Mouse (Mus musculus) forebrain, embryonic 14.5 days (tissue): ENCODE data around the gene Palm. TPM values are rescaled to one million over a fixed set of nuclear protein-coding genes. Genes with fewer than 3 reads are reported as not detected.

ENCODE experiments used
- ATAC-seq: fragments of 200-750 bp; cut with Nextera tagmentation; 2 replicates; pipeline ENCODE4 v1.8.0; 2017; ENCODE audit warnings: mild to moderate bottlenecking, moderate library complexity
- DNase-seq: peaks from one replicate; pipeline ENCODE4 v3.0.0-alpha.2; 2015; ENCODE audit warnings: low spot score
- H3K27ac ChIP-seq: fragments of 300-500 bp; sonication (generic); 2 replicates; pipeline ENCODE4 v1.5.1; 2014; ENCODE audit warnings: low read depth, mild to moderate bottlenecking, control low read depth, low read length, moderate library complexity
- H3K27me3 ChIP-seq: fragments of 300-500 bp; sonication (generic); replicated peaks from 2 replicates; pipeline ENCODE4 v1.6.1; 2014; ENCODE audit warnings: low read length, control low read depth, mixed read lengths; ENCODE audit not compliant: control insufficient read depth, insufficient read depth
- H3K36me3 ChIP-seq: fragments of 300-500 bp; sonication (generic); 2 replicates; pipeline ENCODE4 v1.6.1; 2014; ENCODE audit warnings: low read length, control low read depth; ENCODE audit not compliant: control insufficient read depth, insufficient read depth
- H3K4me1 ChIP-seq: fragments of 300-500 bp; sonication (generic); 2 replicates; pipeline ENCODE4 v1.6.1; 2014; ENCODE audit warnings: antibody characterized with exemption, low read length, control low read depth; ENCODE audit not compliant: control insufficient read depth, insufficient read depth
- H3K4me2 ChIP-seq: fragments of 300-500 bp; sonication (generic); 2 replicates; pipeline ENCODE4 v1.6.1; 2014; ENCODE audit warnings: mild to moderate bottlenecking, control low read depth, low read length
- H3K4me3 ChIP-seq: fragments of 300-500 bp; sonication (generic); 2 replicates; pipeline ENCODE4 v1.5.1; 2014; ENCODE audit warnings: low read depth, low read length, control low read depth
- H3K9ac ChIP-seq: fragments of 300-500 bp; sonication (generic); 2 replicates; pipeline ENCODE4 v1.6.1; 2014; ENCODE audit warnings: mild to moderate bottlenecking, low read length, control low read depth, moderate library complexity
- H3K9me3 ChIP-seq: fragments of 300-500 bp; sonication (generic); replicated peaks from 2 replicates; pipeline ENCODE4 v1.6.1; 2016; ENCODE audit warnings: low read length, control low read depth, mixed read lengths; ENCODE audit not compliant: control insufficient read depth
- whole genome bisulfite sequencing: fragments of 180-500 bp; shearing (Covaris S2); extraction: QIAGEN DNeasy Blood & Tissue Kit; methylation state at CpG from one replicate; pipeline ENCODE4 v1.1.7; 2014; 5-methylcytosine and 5-hydroxymethylcytosine counted together
- polyA plus RNA-seq: library from polyadenylated mRNA; unstranded; fragments of >200 nt; fragmentation: Nextera tagmentation; extraction: Ambion mirVana; gene quantifications from 2 replicates; pipeline ENCODE4 v1.2.1, GENCODE M21; 2014

Palm gene
- polyA plus RNA-seq, 1 experiment from 2014 or later: 182 TPM

DNA sequence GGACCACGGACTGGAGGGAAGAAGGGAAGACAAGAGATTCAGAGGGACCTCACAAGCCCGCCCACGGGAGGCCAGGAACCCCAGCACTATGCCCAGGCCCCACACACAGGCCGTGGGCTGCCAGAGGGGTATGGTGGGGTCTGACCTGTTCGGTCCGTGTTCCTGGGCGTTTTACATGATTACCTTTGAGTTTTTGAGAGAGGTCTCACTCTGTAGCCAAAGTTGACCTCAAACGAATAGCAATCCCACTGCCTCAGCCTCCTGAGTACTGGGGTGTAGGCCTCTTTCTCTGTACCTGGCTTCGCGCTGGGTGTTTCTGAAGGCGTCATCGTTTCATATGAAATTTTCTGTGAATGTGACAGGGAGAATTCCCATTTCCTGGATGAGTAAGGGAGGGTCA is 28.4 kb downstream of the Palm start:
- Histone ChIP-seq H3K36me3 (peaks cover 44% of the 10 kb centered on the region), H3K27me3 (no peaks in the 10 kb centered on the region), H3K4me3 (no peak overlapping the region), H3K9ac (no peak overlapping the region), H3K27ac (no peak overlapping the region), H3K9me3 (no peaks in the 10 kb centered on the region), H3K4me1 (no peaks in the 10 kb centered on the region), H3K4me2 (no peak overlapping the region)
- WGBS: 88% methylated on average over 12 of the region's 12 CpGs
- ATAC-seq (no peak), DNase-seq (no peak)

DNA sequence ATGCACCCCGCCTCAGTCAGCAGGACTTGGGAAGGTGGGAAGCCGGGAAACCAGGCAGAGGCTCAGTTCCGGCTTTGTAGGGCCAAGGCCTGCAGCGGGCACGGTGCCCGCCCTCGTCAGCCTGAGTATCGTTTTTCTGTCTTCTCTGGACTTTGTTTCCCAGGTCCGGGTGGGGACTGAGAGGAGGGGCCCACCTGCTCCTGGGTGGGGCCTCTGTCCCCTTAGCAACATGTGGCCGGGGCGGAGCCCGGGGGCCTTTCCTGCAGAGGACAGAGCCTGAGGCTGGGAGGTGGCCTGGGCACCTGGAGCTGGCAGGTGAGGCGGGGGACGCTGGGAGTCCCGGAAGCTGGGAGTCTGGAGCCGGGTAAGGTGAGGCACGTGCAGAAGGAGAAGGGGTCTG is 29.0 kb downstream of the Palm start:
- H3K27me3 ChIP-seq: no peaks in the 10 kb centered on the region
- H3K4me2 ChIP-seq: no peak overlapping the region
- no peak for DNase-seq
- H3K36me3 ChIP-seq: peaks cover 38% of the 10 kb centered on the region
- no peak overlapping the region for H3K4me3 ChIP-seq
- no peak for ATAC-seq
- 0 out of 2 replicates have a peak overlapping the region, but pooled peaks have one; percentile 13 for H3K9ac ChIP-seq
- no peaks in the 10 kb centered on the region for H3K9me3 ChIP-seq
- WGBS: 25% methylated on average over 17 of the region's 17 CpGs
- no peaks in the 10 kb centered on the region for H3K4me1 ChIP-seq
- no peak overlapping the region for H3K27ac ChIP-seq

DNA sequence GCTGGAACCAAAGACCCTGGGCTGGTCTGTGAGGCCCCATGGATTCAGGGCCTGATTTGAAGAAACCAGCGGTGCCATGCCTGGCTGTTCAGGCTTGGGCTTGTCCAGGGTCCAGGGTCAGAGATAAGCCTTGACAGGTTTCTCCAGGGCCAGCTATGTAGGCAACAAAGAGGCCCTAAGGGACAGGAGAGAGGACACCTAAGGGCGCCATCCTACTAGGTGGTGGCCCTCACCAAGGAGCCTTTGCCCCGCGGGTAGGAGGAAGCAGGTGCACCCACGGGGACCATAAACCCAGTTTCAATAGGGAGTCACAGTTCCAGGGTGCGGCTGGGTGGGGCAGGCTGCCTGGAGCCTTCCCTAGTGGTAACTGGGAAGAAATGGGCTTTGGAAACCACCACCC is 29.6 kb downstream of the Palm start:
- WGBS: 77% methylated on average over 6 of the region's 6 CpGs
- H3K9ac ChIP-seq: no peak overlapping the region

DNA sequence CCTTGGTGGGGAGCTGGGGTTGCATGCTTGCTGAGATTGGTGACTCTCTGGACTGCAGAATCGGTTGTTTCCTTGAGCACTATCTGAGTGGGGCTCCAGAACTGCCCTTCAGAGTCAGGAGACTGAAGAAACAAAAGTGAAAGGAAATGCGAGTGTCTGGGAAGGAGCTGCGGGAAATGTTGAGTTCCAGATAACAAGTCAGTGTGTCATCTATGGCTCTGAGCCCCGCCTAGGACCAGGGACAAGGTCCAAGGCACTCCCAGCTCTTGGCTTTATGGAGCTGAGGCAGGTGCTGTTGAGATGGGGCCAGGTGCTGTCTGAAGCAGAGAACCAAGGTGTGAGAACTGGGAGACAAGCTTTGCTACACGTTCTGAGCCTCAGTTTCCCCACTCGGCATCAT is 31.0 kb downstream of the Palm start:
- no peak for DNase-seq
- H3K9ac ChIP-seq: no peak overlapping the region
- H3K9me3 ChIP-seq: no peaks in the 10 kb centered on the region

More for the DNA sequence above, 29.6 kb downstream of the Palm start:
- no peaks in the 10 kb centered on the region for H3K27me3 ChIP-seq
- H3K9me3 ChIP-seq: no peaks in the 10 kb centered on the region
- H3K27ac ChIP-seq: no peak overlapping the region
- peaks cover 32% of the 10 kb centered on the region for H3K36me3 ChIP-seq
- DNase-seq (no peak), ATAC-seq (no peak)
- no peak overlapping the region for H3K4me2 ChIP-seq
- H3K4me3 ChIP-seq: no peak overlapping the region
- H3K4me1 ChIP-seq: no peaks in the 10 kb centered on the region

DNA sequence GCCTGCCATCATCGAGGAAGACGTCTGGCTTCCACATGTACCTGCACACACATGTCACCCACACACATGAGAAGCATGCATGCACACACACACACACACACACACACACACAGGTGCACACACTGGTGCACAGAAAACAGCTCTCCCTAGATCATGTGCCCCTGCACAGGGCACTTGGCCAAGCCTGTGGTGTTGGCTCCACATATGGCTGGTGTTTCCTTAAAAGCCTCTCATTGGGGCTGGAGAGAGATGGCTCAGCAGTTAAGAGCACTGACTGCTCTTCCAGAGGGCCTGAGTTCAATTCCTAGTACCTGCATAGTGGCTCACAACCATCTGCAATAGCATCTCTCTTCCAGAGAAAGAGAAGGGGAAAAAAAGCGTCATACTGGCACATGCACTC is 38.2 kb downstream of the Palm start:
- H3K4me1 ChIP-seq: no peaks in the 10 kb centered on the region
- no peak overlapping the region for H3K9ac ChIP-seq
- no peak overlapping the region for H3K4me3 ChIP-seq
- no peaks in the 10 kb centered on the region for H3K27me3 ChIP-seq
- ATAC-seq: no peak
- WGBS: 92% methylated on average over 3 of the region's 3 CpGs
- no peaks in the 10 kb centered on the region for H3K36me3 ChIP-seq
- no peak for DNase-seq
- no peaks in the 10 kb centered on the region for H3K9me3 ChIP-seq
- H3K4me2 ChIP-seq: no peak overlapping the region
- H3K27ac ChIP-seq: no peak overlapping the region

More for the DNA sequence above, 31.0 kb downstream of the Palm start:
- Histone ChIP-seq H3K4me2 (no peak overlapping the region), H3K36me3 (peaks cover 18% of the 10 kb centered on the region), H3K27ac (no peak overlapping the region), H3K4me3 (no peak overlapping the region), H3K27me3 (no peaks in the 10 kb centered on the region), H3K4me1 (no peaks in the 10 kb centered on the region)
- no peak for ATAC-seq
- WGBS: 72% methylated on average over 6 of the region's 6 CpGs

DNA sequence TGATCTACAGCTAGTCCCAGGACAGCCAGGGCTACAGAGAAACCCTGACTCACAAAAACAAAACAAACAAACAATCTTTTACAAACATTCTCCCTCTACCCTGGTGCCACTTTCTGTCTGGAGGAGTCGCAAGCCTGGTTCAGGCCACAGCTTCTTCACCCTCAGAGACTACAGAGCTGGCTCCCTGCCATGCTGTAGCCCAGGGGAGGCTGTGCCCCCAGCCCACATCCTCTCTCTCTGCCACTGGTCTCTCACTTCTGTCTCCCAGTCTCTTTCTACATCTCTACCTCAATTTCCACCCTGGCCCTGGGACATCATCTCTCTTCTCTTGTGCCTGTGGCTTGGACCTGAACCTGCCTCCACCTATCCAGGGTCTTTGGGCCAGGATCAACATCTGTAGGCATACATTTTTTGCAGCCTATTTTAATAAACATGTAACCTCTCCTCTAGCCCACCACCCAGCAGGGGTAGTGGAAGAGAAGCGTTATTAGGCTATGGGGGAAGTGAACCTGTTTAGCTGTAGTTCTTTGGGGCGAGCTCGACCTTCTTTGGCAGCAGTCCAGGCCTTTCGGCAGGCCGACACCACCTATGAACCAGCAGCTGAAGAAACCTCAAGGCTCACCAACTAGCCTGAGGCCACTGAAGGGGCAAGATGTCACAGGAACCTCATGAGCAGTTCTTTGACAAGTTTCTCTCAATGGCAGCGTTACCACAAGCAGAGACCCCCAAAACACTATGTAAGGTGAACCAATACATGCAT is 38.8 kb downstream of the Palm start:
- Histone ChIP-seq H3K4me2 (no peak overlapping the region), H3K36me3 (no peaks in the 10 kb centered on the region), H3K4me1 (no peaks in the 10 kb centered on the region), H3K9ac (no peak overlapping the region), H3K27me3 (no peaks in the 10 kb centered on the region), H3K27ac (no peak overlapping the region), H3K9me3 (no peaks in the 10 kb centered on the region), H3K4me3 (no peak overlapping the region)
- ATAC-seq: no peak
- DNase-seq: no peak
- WGBS: 58% methylated on average over 7 of the region's 7 CpGs

DNA sequence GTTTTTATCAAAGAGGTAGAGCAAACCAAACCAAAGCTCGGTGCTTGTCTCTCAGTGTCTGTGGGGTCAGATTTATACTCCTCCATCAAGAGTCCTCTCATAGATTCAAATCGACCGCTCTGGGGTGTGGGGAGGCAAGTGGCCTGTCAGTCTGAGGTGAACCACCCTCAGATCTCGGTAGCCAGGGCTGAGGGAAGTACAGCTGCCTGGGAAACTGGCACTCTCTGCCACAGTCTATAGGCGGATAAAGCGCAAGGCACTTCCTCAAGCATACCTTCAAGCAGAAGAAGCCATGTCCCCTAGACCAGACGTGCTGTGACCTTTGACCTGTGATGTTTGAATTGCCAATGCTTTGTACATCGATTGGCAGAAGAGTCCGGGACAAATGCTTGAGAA is 39.4 kb downstream of the Palm start:
- no peaks in the 10 kb centered on the region for H3K36me3 ChIP-seq
- no peak for ATAC-seq
- no peak overlapping the region for H3K4me2 ChIP-seq
- no peaks in the 10 kb centered on the region for H3K27me3 ChIP-seq
- 81% methylated on average over 9 of the region's 9 CpGs for WGBS
- H3K9ac ChIP-seq: no peak overlapping the region
- H3K4me3 ChIP-seq: no peak overlapping the region
- no peaks in the 10 kb centered on the region for H3K4me1 ChIP-seq
- DNase-seq: no peak
- no peak overlapping the region for H3K27ac ChIP-seq
- H3K9me3 ChIP-seq: no peaks in the 10 kb centered on the region

DNA sequence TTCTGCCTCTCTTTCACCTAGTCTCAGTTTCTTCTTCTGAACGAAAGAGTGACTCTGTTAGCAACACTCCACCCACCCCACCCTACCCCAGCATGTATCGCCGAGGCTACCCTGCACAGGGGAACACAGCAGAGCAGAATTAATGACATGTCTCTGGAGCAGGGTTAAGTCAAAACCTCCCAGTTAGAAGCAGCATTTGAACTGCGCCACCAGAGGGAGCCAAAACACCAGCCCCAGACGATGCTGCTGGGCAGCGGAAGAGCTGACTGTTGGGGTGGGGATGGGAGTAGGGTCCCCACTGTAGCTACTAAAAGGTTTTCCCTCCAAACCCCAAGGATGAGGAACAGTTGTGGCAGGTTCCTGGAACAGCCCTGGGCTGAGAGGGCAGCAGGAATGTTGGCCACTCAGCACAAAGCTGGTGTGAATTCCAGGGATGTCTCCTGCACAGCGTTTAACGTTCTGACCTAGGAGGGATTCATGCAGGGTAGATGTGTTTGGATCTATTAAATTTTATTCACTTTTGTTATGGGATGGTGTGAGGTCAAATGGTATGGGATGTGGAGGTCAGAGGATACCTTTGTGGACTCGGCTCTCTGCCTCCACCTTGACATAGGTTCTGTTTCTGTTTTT is 41.5 kb downstream of the Palm start:
- DNase-seq (peak; percentile 86), ATAC-seq (peak; percentile 81)
- no peaks in the 10 kb centered on the region for H3K4me1 ChIP-seq
- no peak overlapping the region for H3K27ac ChIP-seq
- no peaks in the 10 kb centered on the region for H3K36me3 ChIP-seq
- H3K4me2 ChIP-seq: no peak overlapping the region
- no peaks in the 10 kb centered on the region for H3K27me3 ChIP-seq
- no peak overlapping the region for H3K9ac ChIP-seq
- H3K9me3 ChIP-seq: no peaks in the 10 kb centered on the region
- WGBS: 29% methylated on average over 9 of the region's 9 CpGs
- H3K4me3 ChIP-seq: no peak overlapping the region

DNA sequence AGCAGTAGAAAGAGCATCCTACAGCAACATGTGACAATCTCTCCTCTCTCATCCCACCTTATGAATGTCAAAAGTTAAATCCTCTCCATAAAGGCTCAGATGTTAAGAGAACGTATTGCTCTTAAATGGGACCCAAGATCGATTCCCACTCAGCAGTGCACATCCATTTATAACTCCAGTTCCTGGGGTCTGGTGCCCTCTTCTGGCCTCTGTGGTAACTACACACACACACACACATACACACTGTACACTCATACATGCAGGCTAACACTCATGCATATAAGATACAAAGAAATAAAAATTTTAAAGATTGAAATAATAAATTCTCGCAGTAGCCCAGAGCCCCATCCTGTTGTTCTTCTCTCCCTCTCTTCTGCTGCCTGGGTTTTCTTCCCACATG is 43.5 kb downstream of the Palm start:
- ATAC-seq (no peak), DNase-seq (no peak)
- H3K27ac ChIP-seq: no peak overlapping the region
- no peak overlapping the region for H3K4me2 ChIP-seq
- no peaks in the 10 kb centered on the region for H3K9me3 ChIP-seq
- 97% methylated on average over 3 of the region's 3 CpGs for WGBS
- no peaks in the 10 kb centered on the region for H3K27me3 ChIP-seq
- H3K9ac ChIP-seq: no peak overlapping the region
- no peak overlapping the region for H3K4me3 ChIP-seq
- no peaks in the 10 kb centered on the region for H3K36me3 ChIP-seq
- H3K4me1 ChIP-seq: no peaks in the 10 kb centered on the region; the same call in 1 of the 2 replicates
